Mouse (Mus musculus): ENCODE measurements around the gene Ralgps1.

GRCm38 (mm10) chr2:33370777-33371647 lies at the start of gene Ralgps1:
- TF ChIP-seq TAL1 (IDR thresholded peaks at IDR 0.05; ENCODE audit: low read length) (no peak), GATA1 (IDR thresholded peaks at IDR 0.05; ENCODE audit: low read length) (no peak)
